Mouse (Mus musculus) embryonic facial prominence, embryonic 14.5 days (tissue): Measurements from ENCODE around the gene Arf1. TPM values are rescaled to one million over a fixed set of nuclear protein-coding genes. Genes with fewer than 3 reads are reported as not detected.

Source experiments
- ATAC-seq: fragments of 200-750 bp; cut with Nextera tagmentation; 2 replicates; pipeline ENCODE4 v1.8.0; 2017; ENCODE audit warnings: low read depth, moderate number of reproducible peaks, moderate TSS enrichment
- DNase-seq: peaks from one replicate; pipeline ENCODE4 v3.0.0-alpha.2; 2015; ENCODE audit warnings: low spot score
- H3K27ac ChIP-seq: fragments of 300-500 bp; sonication (generic); replicated peaks from 2 replicates; pipeline ENCODE4 v1.5.1; 2014; ENCODE audit warnings: low read depth, mild to moderate bottlenecking, low read length, moderate library complexity
- H3K27me3 ChIP-seq: fragments of 300-500 bp; sonication (generic); replicated peaks from 2 replicates; pipeline ENCODE4 v1.6.1; 2014; ENCODE audit warnings: low read length; ENCODE audit not compliant: control insufficient read depth, insufficient read depth
- H3K36me3 ChIP-seq: fragments of 300-500 bp; sonication (generic); 2 replicates; pipeline ENCODE4 v1.6.1; 2014; ENCODE audit warnings: low read length, mixed read lengths; ENCODE audit not compliant: control insufficient read depth, insufficient read depth
- H3K4me1 ChIP-seq: fragments of 300-500 bp; sonication (generic); 2 replicates; pipeline ENCODE4 v1.6.1; 2014; ENCODE audit warnings: antibody characterized with exemption, low read length; ENCODE audit not compliant: control insufficient read depth, insufficient read depth
- H3K4me2 ChIP-seq: fragments of 300-500 bp; sonication (generic); 2 replicates; pipeline ENCODE4 v1.6.1; 2014; ENCODE audit warnings: low read depth, mild to moderate bottlenecking, low read length, moderate library complexity, mixed read lengths
- H3K4me3 ChIP-seq: fragments of 300-500 bp; sonication (generic); 2 replicates; pipeline ENCODE4 v1.5.1; 2014; ENCODE audit warnings: low read depth, mild to moderate bottlenecking, low read length
- H3K9ac ChIP-seq: fragments of 300-500 bp; sonication (generic); 2 replicates; pipeline ENCODE4 v1.6.1; 2014; ENCODE audit warnings: low read depth, mild to moderate bottlenecking, low read length, moderate library complexity, mixed read lengths
- H3K9me3 ChIP-seq: fragments of 300-500 bp; sonication (generic); 2 replicates; pipeline ENCODE4 v1.6.1; 2016; ENCODE audit warnings: low read length; ENCODE audit not compliant: control insufficient read depth
- WGBS: fragments of 180-500 bp; shearing (Covaris S2); extraction: QIAGEN DNeasy Blood & Tissue Kit; methylation state at CpG from one replicate; pipeline ENCODE4 v1.1.7; 2014; 5-methylcytosine and 5-hydroxymethylcytosine counted together
- polyA plus RNA-seq: library from polyadenylated mRNA; unstranded; fragments of >200 nt; fragmentation: Nextera tagmentation; extraction: Ambion mirVana; gene quantifications from 2 replicates; pipeline ENCODE4 v1.2.1, GENCODE M21; 2014

Gene Arf1
- polyA plus RNA-seq, 1 experiment from 2014 or later, result 665 TPM

GRCm38 (mm10) chr11:59170549-59170948 is 57.5 kb downstream of the Arf1 start:
- H3K9ac ChIP-seq, result no peak overlapping the region
- H3K9me3 ChIP-seq, result no peaks in the 10 kb centered on the region
- WGBS, result 69% methylated on average over 3 of the region's 4 CpGs
- H3K4me2 ChIP-seq, result no peak overlapping the region
- ATAC-seq (no peak), DNase-seq (no peak)
- no peaks in the 10 kb centered on the region for H3K4me1 ChIP-seq
- peaks cover 15% of the 10 kb centered on the region for H3K27me3 ChIP-seq
- no peaks in the 10 kb centered on the region for H3K36me3 ChIP-seq
- no peak overlapping the region for H3K27ac ChIP-seq
- H3K4me3 ChIP-seq, result no peak overlapping the region

- no peak overlapping the region for H3K9ac ChIP-seq
- no peak for DNase-seq
- no peak for ATAC-seq
- no peaks in the 10 kb centered on the region for H3K9me3 ChIP-seq
- no peaks in the 10 kb centered on the region for H3K4me1 ChIP-seq
- H3K4me2 ChIP-seq, result no peak overlapping the region
- H3K27me3 ChIP-seq, result peaks cover 7% of the 10 kb centered on the region
- H3K4me3 ChIP-seq, result no peak overlapping the region
- H3K36me3 ChIP-seq, result no peaks in the 10 kb centered on the region
- 61% methylated on average over 3 of the region's 3 CpGs for WGBS
- H3K27ac ChIP-seq, result no peak overlapping the region
Measured at GRCm38 (mm10) chr11:59169807-59170206, 58.3 kb downstream of the Arf1 start.

- ATAC-seq, result no peak
- DNase-seq, result no peak
- WGBS, result 74% methylated on average over 2 of the region's 2 CpGs
- H3K4me1 ChIP-seq, result peaks cover 13% of the 10 kb centered on the region
- H3K27ac ChIP-seq, result no peak overlapping the region
- H3K4me2 ChIP-seq, result no peak overlapping the region
- H3K27me3 ChIP-seq, result no peaks in the 10 kb centered on the region
- no peak overlapping the region for H3K9ac ChIP-seq
- H3K9me3 ChIP-seq, result no peaks in the 10 kb centered on the region
- H3K36me3 ChIP-seq, result no peaks in the 10 kb centered on the region
- no peak overlapping the region for H3K4me3 ChIP-seq
Measured at GRCm38 (mm10) chr11:59165616-59166241, 62.3 kb downstream of the Arf1 start.

- H3K27me3 ChIP-seq, result no peaks in the 10 kb centered on the region
- DNase-seq, result no peak
- H3K4me2 ChIP-seq, result peak overlapping the region; percentile 65
- ATAC-seq, result no peak
- H3K9ac ChIP-seq, result no peak overlapping the region
- H3K9me3 ChIP-seq, result no peaks in the 10 kb centered on the region
- H3K27ac ChIP-seq, result peak overlapping the region; percentile 99; the same call in 1 of the 2 replicates
- peaks cover 13% of the 10 kb centered on the region for H3K4me1 ChIP-seq
- 85% methylated on average over 9 of the region's 9 CpGs for WGBS
- 0 out of 2 replicates have a peak overlapping the region, but pooled peaks have one; percentile 74 for H3K4me3 ChIP-seq
- H3K36me3 ChIP-seq, result no peaks in the 10 kb centered on the region
Measured at GRCm38 (mm10) chr11:59164384-59164783, 63.7 kb downstream of the Arf1 start.

- Histone ChIP-seq H3K27me3 (no peaks in the 10 kb centered on the region), H3K4me1 (peaks cover 13% of the 10 kb centered on the region), H3K27ac (peak within 1 kb of the TSS; percentile 99), H3K4me3 (peak within 1 kb of the TSS; percentile 74), H3K4me2 (peak within 1 kb of the TSS; percentile 65), H3K36me3 (no peaks in the 10 kb centered on the region), H3K9ac (peak within 1 kb of the TSS; percentile 95), H3K9me3 (no peaks in the 10 kb centered on the region)
- DNase-seq (peak; percentile 99), ATAC-seq (peak; percentile 99)
- WGBS, result 7% methylated on average over 27 of the region's 68 CpGs
Measured at GRCm38 (mm10) chr11:59163255-59164236, 64.5 kb downstream of the Arf1 start, which contains the start of gene Iba57. TSS of gene Iba57 (minus strand) at chr11:59163739.

- H3K27ac ChIP-seq, result peak overlapping the region; percentile 99
- WGBS, result 64% methylated on average over 9 of the region's 9 CpGs
- no peak for DNase-seq
- no peaks in the 10 kb centered on the region for H3K9me3 ChIP-seq
- H3K36me3 ChIP-seq, result peaks cover 8% of the 10 kb centered on the region; the same call in 1 of the 2 replicates
- peak overlapping the region; percentile 65 for H3K4me2 ChIP-seq
- peak; percentile 4; the same call in 1 of the 2 replicates for ATAC-seq
- peak overlapping the region; percentile 74 for H3K4me3 ChIP-seq
- no peaks in the 10 kb centered on the region for H3K27me3 ChIP-seq
- peak overlapping the region; percentile 95 for H3K9ac ChIP-seq
- H3K4me1 ChIP-seq, result peaks cover 13% of the 10 kb centered on the region
Measured at GRCm38 (mm10) chr11:59162443-59163254, 65.4 kb downstream of the Arf1 start.
